Mouse (Mus musculus) limb, embryonic 14.5 days (tissue): ENCODE measurements around the gene Sema3b. TPM values are rescaled to one million over a fixed set of nuclear protein-coding genes. Genes with fewer than 3 reads are reported as not detected.

ENCODE experiments used
- ATAC-seq: fragments of 200-750 bp; cut with Nextera tagmentation; 2 replicates; pipeline ENCODE4 v1.8.0; 2017; ENCODE audit warnings: low read depth, moderate number of reproducible peaks, moderate TSS enrichment; ENCODE audit not compliant: low FRiP score
- DNase-seq: peaks from one replicate; pipeline ENCODE4 v3.0.0-alpha.2; 2015; ENCODE audit warnings: low spot score
- H3K27ac ChIP-seq: fragments of 300-500 bp; sonication (generic); replicated peaks from 2 replicates; pipeline ENCODE4 v1.5.1; 2014; ENCODE audit warnings: low read depth, mild to moderate bottlenecking, low read length, moderate library complexity, mixed read lengths
- H3K27me3 ChIP-seq: fragments of 300-500 bp; sonication (generic); 2 replicates; pipeline ENCODE4 v1.6.1; 2014; ENCODE audit warnings: low read length, mixed read lengths; ENCODE audit not compliant: control insufficient read depth, insufficient read depth
- H3K36me3 ChIP-seq: fragments of 300-500 bp; sonication (generic); 2 replicates; pipeline ENCODE4 v1.6.1; 2014; ENCODE audit warnings: mild to moderate bottlenecking, low read length, moderate library complexity, mixed read lengths; ENCODE audit not compliant: control insufficient read depth, insufficient read depth
- H3K4me1 ChIP-seq: fragments of 300-500 bp; sonication (generic); 2 replicates; pipeline ENCODE4 v1.6.1; 2014; ENCODE audit warnings: antibody characterized with exemption, low read length, mixed read lengths; ENCODE audit not compliant: control insufficient read depth, insufficient read depth
- H3K4me2 ChIP-seq: fragments of 300-500 bp; sonication (generic); replicated peaks from 2 replicates; pipeline ENCODE4 v1.6.1; 2014; ENCODE audit warnings: low read depth, mild to moderate bottlenecking, low read length, moderate library complexity; ENCODE audit not compliant: severe bottlenecking
- H3K4me3 ChIP-seq: fragments of 300-500 bp; sonication (generic); replicated peaks from 2 replicates; pipeline ENCODE4 v1.5.1; 2014; ENCODE audit warnings: low read length
- H3K9ac ChIP-seq: fragments of 300-500 bp; sonication (generic); 2 replicates; pipeline ENCODE4 v1.6.1; 2014; ENCODE audit warnings: mild to moderate bottlenecking, low read depth, low read length, moderate library complexity; ENCODE audit not compliant: severe bottlenecking
- H3K9me3 ChIP-seq: fragments of 300-500 bp; sonication (generic); 2 replicates; pipeline ENCODE4 v1.6.1; 2016; ENCODE audit warnings: low read length; ENCODE audit not compliant: control insufficient read depth
- POLR2A ChIP-seq: fragments of 200-500 bp; IDR thresholded peaks from 2 replicates; pipeline ENCODE4 v1.8.0; 2012; ENCODE audit warnings: inconsistent platforms, mild to moderate bottlenecking, moderate library complexity, borderline replicate concordance; ENCODE audit not compliant: insufficient read depth, insufficient read length; ENCODE audit errors: extremely low read depth
- WGBS: fragments of 180-500 bp; shearing (Covaris S2); extraction: QIAGEN DNeasy Blood & Tissue Kit; methylation state at CpG from one replicate; pipeline ENCODE4 v1.1.7; 2014; 5-methylcytosine and 5-hydroxymethylcytosine counted together
- polyA plus RNA-seq, 2 experiments: library from polyadenylated mRNA; depleted of rRNA in 1 of 2; stranded (reverse) in 1 of 2; unstranded in 1 of 2; fragments of >200 nt; fragmentation: Nextera tagmentation in 1 of 2; extraction: Ambion mirVana in 1 of 2; gene quantifications; 2 replicates each; pipeline versions ENCODE4 v1.2.1 to v1.2.3; 2012 to 2014

Gene Sema3b
- polyA plus RNA-seq, 2 experiments = 11.2 to 23.7 TPM

DNA sequence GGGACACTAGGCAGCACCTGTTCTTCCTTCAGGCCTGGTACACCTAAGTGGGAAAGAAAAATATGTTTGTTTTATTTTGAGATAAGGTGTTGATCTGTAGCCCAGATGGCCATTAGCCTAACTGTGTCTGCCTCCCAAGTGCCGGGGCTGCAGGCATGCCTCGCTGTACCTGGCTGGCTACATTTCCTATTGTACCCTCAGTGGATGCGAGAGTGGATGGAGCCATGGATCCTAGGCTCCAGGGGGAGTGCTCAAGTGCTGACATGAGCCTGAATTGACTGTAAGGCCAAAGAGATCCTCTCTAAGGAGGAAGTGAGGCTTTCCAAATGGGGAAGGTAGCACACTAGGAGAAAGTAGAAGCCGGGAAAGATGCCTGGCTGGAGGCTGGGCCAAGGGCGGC, 61.1 kb downstream of the Sema3b start:
- H3K4me1 ChIP-seq = peaks cover 39% of the 10 kb centered on the region
- no peak overlapping the region for H3K4me2 ChIP-seq
- H3K36me3 ChIP-seq = peaks cover 16% of the 10 kb centered on the region
- WGBS = 77% methylated on average over 5 of the region's 5 CpGs
- no peak overlapping the region for H3K9ac ChIP-seq
- no peak overlapping the region for H3K27ac ChIP-seq
- no peaks in the 10 kb centered on the region for H3K9me3 ChIP-seq
- ATAC-seq = no peak
- no peaks in the 10 kb centered on the region for H3K27me3 ChIP-seq
- H3K4me3 ChIP-seq = no peak overlapping the region
- TF ChIP-seq POLR2A = no peak
- no peak for DNase-seq

Other genes starting within 250 kb of the Sema3b start
- gene Cacna2d2, start 209.6 kb downstream of the Sema3b start, polyA plus RNA-seq (2012; rRNA removed) = 9.3 and 13.6 TPM in 2 replicates
- gene Cacna2d2, start 209.6 kb downstream of the Sema3b start, polyA plus RNA-seq (2014; fragmentation: Nextera tagmentation; extraction: Ambion mirVana) = 0.29 and 0.57 TPM in 2 replicates
- gene Tmem115, start 75.3 kb downstream of the Sema3b start, polyA plus RNA-seq (2012; rRNA removed) = 34.9 and 41.3 TPM in 2 replicates
- 54.1 and 58.8 TPM in 2 replicates for gene Tmem115, start 75.3 kb downstream of the Sema3b start, polyA plus RNA-seq (2014; fragmentation: Nextera tagmentation; extraction: Ambion mirVana)
- 19.8 and 27.2 TPM in 2 replicates for gene Cyb561d2, start 67.0 kb downstream of the Sema3b start, polyA plus RNA-seq (2012; rRNA removed)
- gene Cyb561d2, start 67.0 kb downstream of the Sema3b start, polyA plus RNA-seq (2014; fragmentation: Nextera tagmentation; extraction: Ambion mirVana) = 21.4 and 25.9 TPM in 2 replicates
- gene Nprl2, start 67.0 kb downstream of the Sema3b start, polyA plus RNA-seq (2012; rRNA removed) = 52.7 and 59.2 TPM in 2 replicates
- 37.6 and 38.6 TPM in 2 replicates for gene Nprl2, start 67.0 kb downstream of the Sema3b start, polyA plus RNA-seq (2014; fragmentation: Nextera tagmentation; extraction: Ambion mirVana)
- gene Zmynd10, start 61.9 kb downstream of the Sema3b start, polyA plus RNA-seq (2012; rRNA removed) = 0.76 and 1.4 TPM in 2 replicates
- 1.2 TPM in 1 of 2 replicates, not detected in the other for gene Zmynd10, start 61.9 kb downstream of the Sema3b start, polyA plus RNA-seq (2014; fragmentation: Nextera tagmentation; extraction: Ambion mirVana)
- 74.7 and 78.4 TPM in 2 replicates for gene Rassf1, start 57.7 kb downstream of the Sema3b start, polyA plus RNA-seq (2012; rRNA removed)
- 67.6 and 73.2 TPM in 2 replicates for gene Rassf1, start 57.7 kb downstream of the Sema3b start, polyA plus RNA-seq (2014; fragmentation: Nextera tagmentation; extraction: Ambion mirVana)
- gene Tusc2, start 46.0 kb downstream of the Sema3b start, polyA plus RNA-seq (2012; rRNA removed) = 35.8 and 43.3 TPM in 2 replicates
- gene Tusc2, start 46.0 kb downstream of the Sema3b start, polyA plus RNA-seq (2014; fragmentation: Nextera tagmentation; extraction: Ambion mirVana) = 42.1 and 43.0 TPM in 2 replicates
- gene Hyal2, start 41.3 kb downstream of the Sema3b start, polyA plus RNA-seq (2012; rRNA removed) = 68.0 and 88.8 TPM in 2 replicates
- 123 and 130 TPM in 2 replicates for gene Hyal2, start 41.3 kb downstream of the Sema3b start, polyA plus RNA-seq (2014; fragmentation: Nextera tagmentation; extraction: Ambion mirVana)
- 11.1 TPM in 2 replicates for gene Hyal1, start 32.3 kb downstream of the Sema3b start, polyA plus RNA-seq (2012; rRNA removed)
- gene Hyal1, start 32.3 kb downstream of the Sema3b start, polyA plus RNA-seq (2014; fragmentation: Nextera tagmentation; extraction: Ambion mirVana) = 6.9 and 8.5 TPM in 2 replicates
- gene Naa80, start 30.3 kb downstream of the Sema3b start, polyA plus RNA-seq (2012; rRNA removed) = 38.7 and 57.8 TPM in 2 replicates
- gene Naa80, start 30.3 kb downstream of the Sema3b start, polyA plus RNA-seq (2014; fragmentation: Nextera tagmentation; extraction: Ambion mirVana) = 17.2 and 18.8 TPM in 2 replicates
- 1.4 and 1.9 TPM in 2 replicates for gene Hyal3, start 28.4 kb downstream of the Sema3b start, polyA plus RNA-seq (2012; rRNA removed)
- gene Hyal3, start 28.4 kb downstream of the Sema3b start, polyA plus RNA-seq (2014; fragmentation: Nextera tagmentation; extraction: Ambion mirVana) = 1.2 and 1.5 TPM in 2 replicates
- gene Ifrd2, start 21.6 kb downstream of the Sema3b start, polyA plus RNA-seq (2012; rRNA removed) = 57.3 and 62.6 TPM in 2 replicates
- gene Ifrd2, start 21.6 kb downstream of the Sema3b start, polyA plus RNA-seq (2014; fragmentation: Nextera tagmentation; extraction: Ambion mirVana) = 55.0 and 56.3 TPM in 2 replicates
- 496 and 627 TPM in 2 replicates for gene Gnai2, start 26.1 kb upstream of the Sema3b start, polyA plus RNA-seq (2012; rRNA removed)
- 392 and 411 TPM in 2 replicates for gene Gnai2, start 26.1 kb upstream of the Sema3b start, polyA plus RNA-seq (2014; fragmentation: Nextera tagmentation; extraction: Ambion mirVana)
- gene Slc38a3, start 60.3 kb upstream of the Sema3b start, polyA plus RNA-seq (2012; rRNA removed) = 22.4 and 31.8 TPM in 2 replicates
- 3.7 and 6.0 TPM in 2 replicates for gene Slc38a3, start 60.3 kb upstream of the Sema3b start, polyA plus RNA-seq (2014; fragmentation: Nextera tagmentation; extraction: Ambion mirVana)
- gene Gnat1, start 70.5 kb upstream of the Sema3b start, polyA plus RNA-seq (2012; rRNA removed) = 0.28 and 0.44 TPM in 2 replicates
- 0.55 and 0.57 TPM in 2 replicates for gene Gnat1, start 70.5 kb upstream of the Sema3b start, polyA plus RNA-seq (2014; fragmentation: Nextera tagmentation; extraction: Ambion mirVana)
- 228 and 332 TPM in 2 replicates for gene Sema3f, start 101.2 kb upstream of the Sema3b start, polyA plus RNA-seq (2012; rRNA removed)
- gene Sema3f, start 101.2 kb upstream of the Sema3b start, polyA plus RNA-seq (2014; fragmentation: Nextera tagmentation; extraction: Ambion mirVana) = 48.8 and 55.6 TPM in 2 replicates
- gene Rbm5, start 161.8 kb upstream of the Sema3b start, polyA plus RNA-seq (2012; rRNA removed) = 185 and 196 TPM in 2 replicates
- gene Rbm5, start 161.8 kb upstream of the Sema3b start, polyA plus RNA-seq (2014; fragmentation: Nextera tagmentation; extraction: Ambion mirVana) = 163 and 181 TPM in 2 replicates